Mouse (Mus musculus) small intestine, adult 2 months (tissue): Measurements from ENCODE around the gene Otud7a. TPM values are rescaled to one million over a fixed set of nuclear protein-coding genes. Genes with fewer than 3 reads are reported as not detected.

Experiments used
- H3K27ac ChIP-seq: fragments of 200-500 bp; 2 replicates; pipeline ENCODE4 v1.5.1; 2012; ENCODE audit warnings: low read depth, low read length, control low read depth, inconsistent platforms; ENCODE audit not compliant: insufficient read depth
- H3K27me3 ChIP-seq: fragments of 200-500 bp; 2 replicates; pipeline ENCODE4 v1.6.1; 2012; ENCODE audit warnings: mild to moderate bottlenecking, moderate library complexity, low read length, inconsistent platforms; ENCODE audit not compliant: control insufficient read depth, insufficient read depth
- H3K36me3 ChIP-seq: fragments of 200-500 bp; 2 replicates; pipeline ENCODE4 v1.6.1; 2012; ENCODE audit warnings: mild to moderate bottlenecking, low read length, control low read depth, inconsistent platforms; ENCODE audit not compliant: control insufficient read depth, insufficient read depth
- H3K4me1 ChIP-seq: fragments of 200-500 bp; 2 replicates; pipeline ENCODE4 v1.6.1; 2012; ENCODE audit warnings: low read length, inconsistent platforms, mixed read lengths; ENCODE audit not compliant: control insufficient read depth, insufficient read depth, insufficient read length
- H3K4me3 ChIP-seq: fragments of 200-500 bp; 2 replicates; pipeline ENCODE4 v1.5.1; 2012; ENCODE audit warnings: low read depth, mild to moderate bottlenecking, control low read depth, inconsistent platforms, low read length, moderate library complexity
- CTCF ChIP-seq: fragments of 200-500 bp; IDR thresholded peaks from 2 replicates; pipeline ENCODE4 v1.5.1; 2012; ENCODE audit warnings: low read depth, mild to moderate bottlenecking, control low read depth, inconsistent platforms, low read length, moderate library complexity, mixed read lengths; ENCODE audit not compliant: insufficient replicate concordance, insufficient read length; ENCODE audit errors: extremely low read depth
- POLR2A ChIP-seq: fragments of 200-500 bp; IDR thresholded peaks from 2 replicates; pipeline ENCODE4 v1.6.1; 2012; ENCODE audit warnings: low read depth, mild to moderate bottlenecking, control low read depth, inconsistent platforms, low read length, moderate library complexity
- WGBS: fragments of 180-500 bp; shearing (Covaris S2); methylation state at CpG from one replicate; pipeline ENCODE4 v1.1.7; 2018; 5-methylcytosine and 5-hydroxymethylcytosine counted together
- polyA plus RNA-seq: library from polyadenylated mRNA; depleted of rRNA; stranded (reverse); fragments of >200 nt; gene quantifications from 2 replicates; pipeline ENCODE4 v1.2.3, GENCODE M21; 2012

Otud7a gene
- polyA plus RNA-seq, 1 experiment: 0.15 TPM

- TF ChIP-seq CTCF (no peak), POLR2A (no peak)
- no peaks in the 10 kb centered on the region for H3K36me3 ChIP-seq
- no peak overlapping the region for H3K27ac ChIP-seq
- H3K4me3 ChIP-seq: no peak overlapping the region
- no peaks in the 10 kb centered on the region for H3K27me3 ChIP-seq
- 80% methylated on average over 5 of the region's 5 CpGs for WGBS
- H3K4me1 ChIP-seq: no peaks in the 10 kb centered on the region
Measured at GRCm38 (mm10) chr7:63676631-63677030, 232.1 kb downstream of the Otud7a start.

DNA sequence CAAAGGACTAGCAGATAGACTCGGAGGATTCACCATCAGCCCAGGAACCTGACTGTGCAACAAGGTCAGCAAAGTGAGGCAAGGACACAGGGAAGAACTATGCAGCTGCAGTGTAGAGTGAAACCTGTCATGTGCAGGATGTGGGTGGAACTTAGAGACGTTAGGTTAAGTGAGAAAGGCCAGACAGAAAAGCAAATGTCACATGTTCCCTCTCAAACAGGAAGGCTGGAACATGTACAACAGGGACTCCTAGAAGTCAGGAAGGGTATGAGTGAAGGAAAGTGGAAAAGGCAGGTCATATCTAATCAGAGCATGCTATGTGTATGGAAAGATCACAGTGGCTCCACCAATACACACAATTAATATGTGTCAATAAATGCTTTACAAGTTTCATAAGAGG lies 232.6 kb downstream of the Otud7a start:
- TF ChIP-seq POLR2A (no peak), CTCF (no peak)
- no peaks in the 10 kb centered on the region for H3K4me1 ChIP-seq
- no peaks in the 10 kb centered on the region for H3K27me3 ChIP-seq
- H3K36me3 ChIP-seq: no peaks in the 10 kb centered on the region
- no peak overlapping the region for H3K27ac ChIP-seq
- 35% methylated on average over 2 of the region's 2 CpGs for WGBS
- H3K4me3 ChIP-seq: no peak overlapping the region

- Histone ChIP-seq H3K36me3 (no peaks in the 10 kb centered on the region), H3K4me1 (no peaks in the 10 kb centered on the region), H3K27me3 (no peaks in the 10 kb centered on the region), H3K4me3 (no peak overlapping the region), H3K27ac (no peak overlapping the region)
- TF ChIP-seq CTCF: no peak
- no peak for TF ChIP-seq POLR2A
- WGBS: 35% methylated on average over 4 of the region's 4 CpGs
Measured at GRCm38 (mm10) chr7:63687056-63687455, 242.5 kb downstream of the Otud7a start.

DNA sequence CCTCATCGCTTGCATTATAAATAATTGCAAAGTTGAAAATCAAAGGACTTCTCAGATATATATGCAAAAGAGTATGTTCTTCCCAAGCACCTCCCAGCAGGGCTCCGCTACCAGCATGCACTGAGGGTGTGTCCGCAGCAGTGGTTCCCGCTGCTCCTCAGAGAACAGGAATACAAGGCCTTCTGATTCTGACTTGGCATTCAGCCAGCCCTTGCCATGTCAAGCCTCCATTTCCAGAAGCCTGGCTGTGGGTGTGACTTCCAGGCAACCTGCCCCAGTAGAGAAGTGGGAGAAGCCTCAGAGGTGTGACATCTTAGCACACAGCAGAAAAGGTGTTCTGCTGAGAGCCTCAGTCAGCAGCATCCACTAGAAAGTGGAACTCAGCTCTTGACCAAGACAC lies 253.4 kb downstream of the Otud7a start:
- TF ChIP-seq CTCF (no peak), POLR2A (no peak)
- Histone ChIP-seq H3K36me3 (no peaks in the 10 kb centered on the region), H3K4me3 (no peak overlapping the region), H3K4me1 (no peaks in the 10 kb centered on the region), H3K27ac (no peak overlapping the region), H3K27me3 (no peaks in the 10 kb centered on the region)
- WGBS: 61% methylated on average over 4 of the region's 4 CpGs

DNA sequence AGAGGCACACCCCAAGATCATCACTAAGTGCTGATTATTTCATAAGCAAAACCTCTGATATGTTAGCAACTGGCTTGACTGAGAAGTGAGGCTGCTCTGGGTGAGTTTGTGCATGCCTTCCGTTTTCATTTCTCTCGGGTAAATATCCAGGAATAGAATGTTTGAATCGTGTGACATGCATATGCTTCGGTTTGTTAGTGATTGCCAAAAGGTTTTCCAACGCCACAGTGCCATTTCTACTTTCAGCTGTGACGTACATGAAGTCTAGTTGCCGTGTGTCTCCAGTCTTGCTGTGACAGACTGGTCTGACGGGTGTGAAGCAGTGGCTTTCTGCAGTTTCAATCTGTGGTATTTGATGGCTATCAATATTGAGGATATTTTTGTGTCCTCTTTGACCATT lies 273.4 kb downstream of the Otud7a start:
- H3K4me1 ChIP-seq: no peaks in the 10 kb centered on the region
- no peak overlapping the region for H3K4me3 ChIP-seq
- 81% methylated on average over 8 of the region's 8 CpGs for WGBS
- no peaks in the 10 kb centered on the region for H3K27me3 ChIP-seq
- no peak overlapping the region for H3K27ac ChIP-seq
- TF ChIP-seq CTCF (no peak), POLR2A (no peak)
- H3K36me3 ChIP-seq: no peaks in the 10 kb centered on the region

- Histone ChIP-seq H3K27me3 (no peaks in the 10 kb centered on the region), H3K4me3 (no peak overlapping the region), H3K36me3 (no peaks in the 10 kb centered on the region), H3K27ac (no peak overlapping the region), H3K4me1 (no peaks in the 10 kb centered on the region)
- 81% methylated on average over 13 of the region's 13 CpGs for WGBS
- TF ChIP-seq CTCF (no peak), POLR2A (no peak)
Measured at GRCm38 (mm10) chr7:63719183-63719944, 274.8 kb downstream of the Otud7a start.

DNA sequence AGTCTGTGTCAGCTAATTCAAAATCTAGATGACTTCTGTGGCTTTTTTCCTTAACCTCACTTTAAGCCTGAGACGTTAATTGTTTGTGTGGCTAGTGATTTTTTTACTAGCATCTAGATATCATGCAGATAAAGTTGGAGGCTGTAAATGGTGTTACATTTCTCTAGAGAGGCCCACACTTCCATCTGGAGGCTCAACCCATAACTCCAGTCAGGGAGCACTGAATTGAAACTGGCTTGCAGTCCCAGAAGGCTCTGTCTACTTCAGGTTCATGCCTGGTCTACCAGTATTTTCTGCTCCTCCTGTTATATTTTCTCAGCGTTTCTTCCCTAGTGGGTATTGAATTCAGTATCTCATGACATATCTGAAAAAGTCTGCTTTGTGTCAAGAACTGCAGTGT lies 276.1 kb downstream of the Otud7a start:
- Histone ChIP-seq H3K27me3 (no peaks in the 10 kb centered on the region), H3K36me3 (no peaks in the 10 kb centered on the region), H3K27ac (no peak overlapping the region), H3K4me3 (no peak overlapping the region), H3K4me1 (no peaks in the 10 kb centered on the region)
- 36% methylated on average over 2 of the region's 2 CpGs for WGBS
- TF ChIP-seq CTCF (no peak), POLR2A (no peak)
